Mouse (Mus musculus) macrophage (primary cell): ENCODE results near the gene Atp6v1g2. TPM values are rescaled to one million over a fixed set of nuclear protein-coding genes. Genes with fewer than 3 reads are reported as not detected.

Source experiments
- H3K27ac ChIP-seq: fragments of 350-480 bp; formaldehyde crosslinking; 2 replicates; pipeline ENCODE4 v1.9.0; 2021
- H3K36me3 ChIP-seq: fragments of 350-480 bp; formaldehyde crosslinking; 2 replicates; pipeline ENCODE4 v1.9.0; 2021; ENCODE audit errors: inconsistent target
- H3K4me3 ChIP-seq: fragments of 350-480 bp; formaldehyde crosslinking; 2 replicates; pipeline ENCODE4 v1.9.0; 2021; ENCODE audit errors: inconsistent target
- H3K79me2 ChIP-seq: fragments of 350-480 bp; formaldehyde crosslinking; 2 replicates; pipeline ENCODE4 v1.9.0; 2021; ENCODE audit errors: inconsistent target
- WGBS: methylation state at CpG from one replicate; pipeline ENCODE4 v1.1.7; 2026; ENCODE audit warnings: inconsistent platforms; ENCODE audit not compliant: missing documents; 5-methylcytosine and 5-hydroxymethylcytosine counted together
- polyA plus RNA-seq: library from polyadenylated mRNA; stranded (reverse); fragments of 250-400 nt; gene quantifications from 3 replicates; pipeline ENCODE4 v1.2.4, GENCODE M21; 2018; ENCODE audit warnings: inconsistent platforms

Gene Atp6v1g2
- polyA plus RNA-seq, 1 experiment from 2014 or later, result 12.5 TPM

GRCm38 (mm10) chr17:35236996-35237395 lies 3.5 kb downstream of the Atp6v1g2 start:
- no peak overlapping the region for H3K27ac ChIP-seq
- WGBS, result 94% methylated on average over 9 of the region's 9 CpGs
- H3K36me3 ChIP-seq, result no peaks in the 10 kb centered on the region
- H3K4me3 ChIP-seq, result no peak overlapping the region
- peaks cover 12% of the 10 kb centered on the region for H3K79me2 ChIP-seq

- Histone ChIP-seq H3K79me2 (peaks cover 16% of the 10 kb centered on the region), H3K36me3 (no peaks in the 10 kb centered on the region), H3K27ac (no peak overlapping the region), H3K4me3 (no peak overlapping the region)
- WGBS, result 96% methylated on average over 9 of the region's 12 CpGs
Observed at GRCm38 (mm10) chr17:35237504-35237903, 4.0 kb downstream of the Atp6v1g2 start.

GRCm38 (mm10) chr17:35239700-35240099 lies 6.2 kb downstream of the Atp6v1g2 start:
- Histone ChIP-seq H3K79me2 (peaks cover 27% of the 10 kb centered on the region), H3K27ac (peak overlapping the region; percentile 92), H3K36me3 (peaks cover 11% of the 10 kb centered on the region; the same call in 1 of the 2 replicates), H3K4me3 (no peak overlapping the region)
- WGBS, result 88% methylated on average over 5 of the region's 5 CpGs

- peak overlapping the region; percentile 29 for H3K4me3 ChIP-seq
- H3K36me3 ChIP-seq, result peaks cover 13% of the 10 kb centered on the region; the same call in 1 of the 2 replicates
- H3K27ac ChIP-seq, result peak overlapping the region; percentile 92
- 58% methylated on average over 12 of the region's 12 CpGs for WGBS
- H3K79me2 ChIP-seq, result peaks cover 36% of the 10 kb centered on the region
Observed at GRCm38 (mm10) chr17:35240384-35241304, 7.2 kb downstream of the Atp6v1g2 start.

GRCm38 (mm10) chr17:35241305-35242014 lies 8.0 kb downstream of the Atp6v1g2 start, which contains the start of gene Ddx39b:
Ddx39b (plus strand) TSS chr17:35241746.
- H3K27ac ChIP-seq, result peak within 1 kb of the TSS; percentile 93
- peaks cover 44% of the 10 kb centered on the region for H3K79me2 ChIP-seq
- H3K4me3 ChIP-seq, result peak within 1 kb of the TSS; percentile 87
- peaks cover 16% of the 10 kb centered on the region; the same call in 1 of the 2 replicates for H3K36me3 ChIP-seq
- 2% methylated on average over 69 of the region's 69 CpGs for WGBS

GRCm38 (mm10) chr17:35242015-35242941 lies 8.8 kb downstream of the Atp6v1g2 start:
- Histone ChIP-seq H3K36me3 (peaks cover 24% of the 10 kb centered on the region), H3K4me3 (peak overlapping the region; percentile 87)
- WGBS, result under 1% methylated on average over 54 of the region's 55 CpGs

GRCm38 (mm10) chr17:35243086-35243485 lies 9.6 kb downstream of the Atp6v1g2 start:
- peak overlapping the region; percentile 93 for H3K27ac ChIP-seq
- peaks cover 32% of the 10 kb centered on the region for H3K36me3 ChIP-seq
- H3K79me2 ChIP-seq, result peaks cover 60% of the 10 kb centered on the region
- peak overlapping the region; percentile 87 for H3K4me3 ChIP-seq
- 2% methylated on average over 16 of the region's 16 CpGs for WGBS

More at GRCm38 (mm10) chr17:35242015-35242941, 8.8 kb downstream of the Atp6v1g2 start:
- H3K27ac ChIP-seq, result peak overlapping the region; percentile 93
- H3K79me2 ChIP-seq, result peaks cover 52% of the 10 kb centered on the region

- peak overlapping the region; percentile 93 for H3K27ac ChIP-seq
- peaks cover 78% of the 10 kb centered on the region for H3K79me2 ChIP-seq
- H3K36me3 ChIP-seq, result peaks cover 52% of the 10 kb centered on the region
- H3K4me3 ChIP-seq, result no peak overlapping the region
- whole genome bisulfite sequencing, result 53% methylated on average over 2 of the region's 2 CpGs
Observed at GRCm38 (mm10) chr17:35244999-35245398, 11.5 kb downstream of the Atp6v1g2 start.

GRCm38 (mm10) chr17:35245731-35246623 lies 12.5 kb downstream of the Atp6v1g2 start:
- Histone ChIP-seq H3K27ac (peak overlapping the region; percentile 93; the same call in 1 of the 2 replicates), H3K79me2 (peaks cover 84% of the 10 kb centered on the region), H3K4me3 (no peak overlapping the region), H3K36me3 (peaks cover 61% of the 10 kb centered on the region)
- WGBS, result 46% methylated on average over 15 of the region's 15 CpGs

- WGBS, result 86% methylated on average over 7 of the region's 7 CpGs
- Histone ChIP-seq H3K4me3 (no peak overlapping the region), H3K79me2 (peaks cover 84% of the 10 kb centered on the region), H3K36me3 (peaks cover 70% of the 10 kb centered on the region), H3K27ac (no peak overlapping the region)
Observed at GRCm38 (mm10) chr17:35247144-35247543, 13.7 kb downstream of the Atp6v1g2 start.

- WGBS, result 94% methylated on average over 14 of the region's 14 CpGs
- Histone ChIP-seq H3K36me3 (peaks cover 84% of the 10 kb centered on the region), H3K27ac (no peak overlapping the region), H3K79me2 (peaks cover 65% of the 10 kb centered on the region), H3K4me3 (no peak overlapping the region)
Observed at GRCm38 (mm10) chr17:35248986-35249385, 15.5 kb downstream of the Atp6v1g2 start.

GRCm38 (mm10) chr17:35249451-35250197 lies 16.2 kb downstream of the Atp6v1g2 start:
- Histone ChIP-seq H3K4me3 (no peak overlapping the region), H3K36me3 (peaks cover 78% of the 10 kb centered on the region), H3K79me2 (peaks cover 59% of the 10 kb centered on the region), H3K27ac (no peak overlapping the region)
- WGBS, result 84% methylated on average over 17 of the region's 19 CpGs
